Mouse (Mus musculus) G1E (cell line): ENCODE results near the gene Wnk2.

Experiments
- CTCF ChIP-seq: IDR thresholded peaks from 2 replicates; pipeline ENCODE4 v1.5.1; 2012; ENCODE audit warnings: low read depth, low read length, inconsistent platforms, mixed read lengths
- GATA1 ChIP-seq: IDR thresholded peaks from 2 replicates; pipeline ENCODE4 v1.6.1; 2012; ENCODE audit warnings: borderline replicate concordance, low read length, inconsistent platforms, mixed read lengths
- TAL1 ChIP-seq: conservative IDR thresholded peaks from 2 replicates; pipeline ENCODE4 v1.6.1; 2012; ENCODE audit warnings: low read depth, low read length, inconsistent platforms, mixed read lengths

- no peak for TF ChIP-seq GATA1
- no peak for TF ChIP-seq CTCF
- no peak for TF ChIP-seq TAL1
These were observed 19.3 kb upstream of the Wnk2 start for GRCm38 (mm10) chr13:49167081-49167480.
